Mouse (Mus musculus): ENCODE results near the gene Olfr9.

- TF ChIP-seq GATA1 (IDR thresholded peaks at IDR 0.05; ENCODE audit: borderline replicate concordance, low read length) (no peak), FLI1 (IDR thresholded peaks at IDR 0.05; ENCODE audit: low read length) (no peak)
Observed at GRCm38 (mm10) chr10:128970740-128971250, 18.4 kb upstream of the Olfr9 start.

Data from megakaryocyte, embryonic 14.5 days (primary cell).